Mouse (Mus musculus) midbrain, embryonic 11.5 days (tissue): ENCODE results near the gene Kmt2b. TPM values are rescaled to one million over a fixed set of nuclear protein-coding genes. Genes with fewer than 3 reads are reported as not detected.

ENCODE experiments used
- ATAC-seq: fragments of 200-750 bp; cut with Nextera tagmentation; 2 replicates; pipeline ENCODE4 v1.8.0; 2017; ENCODE audit warnings: moderate TSS enrichment, moderate library complexity; ENCODE audit not compliant: low FRiP score
- DNase-seq: peaks from one replicate; pipeline ENCODE4 v3.0.0; 2015; ENCODE audit warnings: low spot score; ENCODE audit errors: missing footprints
- H3K27ac ChIP-seq: fragments of 300-500 bp; sonication (generic); 2 replicates; pipeline ENCODE4 v1.5.1; 2014; ENCODE audit warnings: low read depth, low read length
- H3K27me3 ChIP-seq: fragments of 300-500 bp; sonication (generic); 2 replicates; pipeline ENCODE4 v1.6.1; 2014; ENCODE audit warnings: mild to moderate bottlenecking, low read length, moderate library complexity, mixed read lengths; ENCODE audit not compliant: control insufficient read depth, insufficient read depth
- H3K36me3 ChIP-seq: fragments of 300-500 bp; sonication (generic); 2 replicates; pipeline ENCODE4 v1.6.1; 2014; ENCODE audit warnings: mild to moderate bottlenecking, low read length, moderate library complexity, mixed read lengths; ENCODE audit not compliant: control insufficient read depth, insufficient read depth
- H3K4me1 ChIP-seq: fragments of 300-500 bp; sonication (generic); 2 replicates; pipeline ENCODE4 v1.6.1; 2014; ENCODE audit warnings: low read length; ENCODE audit not compliant: control insufficient read depth, insufficient read depth
- H3K4me2 ChIP-seq: fragments of 300-500 bp; sonication (generic); 2 replicates; pipeline ENCODE4 v1.6.1; 2014; ENCODE audit warnings: mild to moderate bottlenecking, moderate library complexity
- H3K4me3 ChIP-seq: fragments of 300-500 bp; sonication (generic); 2 replicates; pipeline ENCODE4 v1.5.1; 2014; ENCODE audit warnings: low read depth, low read length
- H3K9ac ChIP-seq: fragments of 300-500 bp; sonication (generic); 2 replicates; pipeline ENCODE4 v1.6.1; 2014; ENCODE audit warnings: low read length
- H3K9me3 ChIP-seq: fragments of 300-500 bp; sonication (generic); 2 replicates; pipeline ENCODE4 v1.6.1; 2016; ENCODE audit warnings: low read length; ENCODE audit not compliant: control insufficient read depth
- WGBS: fragments of 180-500 bp; shearing (Covaris S2); extraction: QIAGEN DNeasy Blood & Tissue Kit; methylation state at CpG from one replicate; pipeline ENCODE4 v1.1.7; 2014; 5-methylcytosine and 5-hydroxymethylcytosine counted together
- polyA plus RNA-seq: library from polyadenylated mRNA; unstranded; fragments of >200 nt; fragmentation: Nextera tagmentation; extraction: Ambion mirVana; gene quantifications from 2 replicates; pipeline ENCODE4 v1.2.1, GENCODE M21; 2014

The Kmt2b gene
- polyA plus RNA-seq, 1 experiment from 2014 or later, result 10.7 TPM

DNA sequence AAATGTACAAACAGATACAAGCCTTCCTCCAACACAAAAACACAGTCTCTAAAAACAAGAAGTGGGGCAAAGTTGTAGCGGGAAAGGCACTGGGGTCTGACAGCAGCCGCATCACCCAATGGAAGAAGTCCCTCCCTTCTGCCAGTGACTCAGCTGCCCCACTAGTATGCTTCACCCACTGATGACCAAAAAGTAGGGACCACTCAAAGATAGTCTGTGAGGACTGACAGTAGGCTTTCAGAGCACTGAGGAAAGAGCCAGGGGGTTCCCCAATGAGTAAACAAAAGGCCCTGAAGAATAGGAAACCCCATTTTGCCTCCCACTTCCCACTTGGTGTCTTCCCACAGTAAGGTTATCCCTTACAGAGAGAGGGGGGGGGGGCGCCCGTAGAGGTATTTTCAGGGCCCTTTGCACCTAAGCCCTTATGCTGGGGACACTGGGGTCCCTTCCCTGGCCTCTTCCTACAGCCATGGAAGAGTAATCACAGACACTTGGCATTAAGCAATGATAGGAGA, 6.0 kb upstream of the Kmt2b start:
- H3K9me3 ChIP-seq, result no peaks in the 10 kb centered on the region
- no peaks in the 10 kb centered on the region for H3K27me3 ChIP-seq
- no peak overlapping the region for H3K9ac ChIP-seq
- no peaks in the 10 kb centered on the region for H3K36me3 ChIP-seq
- no peak overlapping the region for H3K4me3 ChIP-seq
- H3K27ac ChIP-seq, result no peak overlapping the region
- H3K4me1 ChIP-seq, result peaks cover 5% of the 10 kb centered on the region; the same call in 1 of the 2 replicates
- H3K4me2 ChIP-seq, result no peak overlapping the region
- WGBS, result 73% methylated on average over 4 of the region's 4 CpGs
- DNase-seq, result peak; percentile 12
- ATAC-seq, result no peak

DNA sequence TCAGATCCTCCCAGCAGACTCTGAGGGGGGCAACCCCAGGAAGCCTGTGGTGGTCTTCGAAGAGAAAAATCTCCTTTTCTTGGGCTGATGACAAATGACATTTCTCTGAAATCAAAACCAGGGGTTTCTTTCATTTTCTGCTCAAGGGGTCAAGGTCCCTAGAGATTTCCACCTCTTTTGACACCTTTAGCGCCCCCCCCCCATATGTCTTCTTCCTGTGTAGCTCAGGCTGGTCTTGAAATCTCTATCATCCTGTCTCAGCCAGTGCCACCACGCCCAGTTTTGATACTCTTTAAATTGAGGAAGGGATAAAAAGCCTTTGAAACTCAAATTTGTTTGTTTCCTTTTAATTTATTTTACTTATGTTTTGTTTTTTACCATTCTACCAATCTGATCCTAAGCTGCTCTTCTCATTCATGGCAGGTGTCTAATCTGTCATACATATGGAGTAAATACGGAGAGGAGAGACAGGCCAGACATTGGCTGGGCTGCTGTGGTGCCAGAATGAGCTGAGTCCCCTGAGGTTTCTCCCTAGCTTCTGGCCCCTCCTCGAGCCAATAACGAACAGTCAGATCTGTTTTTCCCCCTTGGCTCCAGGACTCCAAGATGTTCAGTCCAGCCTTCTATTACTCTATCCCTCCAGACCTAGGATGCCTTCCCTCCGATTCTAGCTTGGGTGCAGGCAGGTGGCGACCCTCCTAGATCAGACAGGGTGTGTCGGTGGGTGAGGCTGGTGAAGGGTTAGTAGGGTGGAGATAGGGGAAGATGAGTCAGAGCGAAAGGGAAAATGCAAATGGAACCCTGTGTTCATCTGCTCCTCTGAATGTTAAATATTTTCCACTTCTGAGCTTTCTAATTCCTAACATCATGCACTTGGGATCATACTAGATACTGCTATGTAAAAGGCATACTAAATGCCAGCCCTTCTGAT, 5.3 kb upstream of the Kmt2b start:
- ATAC-seq, result no peak
- DNase-seq, result peak; percentile 26
- Histone ChIP-seq H3K27ac (no peak overlapping the region), H3K9me3 (no peaks in the 10 kb centered on the region), H3K9ac (no peak overlapping the region), H3K4me2 (no peak overlapping the region), H3K4me1 (peaks cover 5% of the 10 kb centered on the region; the same call in 1 of the 2 replicates), H3K36me3 (no peaks in the 10 kb centered on the region), H3K27me3 (no peaks in the 10 kb centered on the region), H3K4me3 (no peak overlapping the region)
- 79% methylated on average over 10 of the region's 10 CpGs for WGBS

GRCm38 (mm10) chr7:30592772-30593423, 4.4 kb upstream of the Kmt2b start:
- no peak overlapping the region for H3K9ac ChIP-seq
- H3K4me3 ChIP-seq, result no peak overlapping the region
- DNase-seq, result peak; percentile 62
- no peak for ATAC-seq
- no peak overlapping the region for H3K27ac ChIP-seq
- H3K36me3 ChIP-seq, result no peaks in the 10 kb centered on the region
- no peak overlapping the region for H3K4me2 ChIP-seq
- peaks cover 5% of the 10 kb centered on the region; the same call in 1 of the 2 replicates for H3K4me1 ChIP-seq
- 65% methylated on average over 5 of the region's 5 CpGs for WGBS
- no peaks in the 10 kb centered on the region for H3K27me3 ChIP-seq
- H3K9me3 ChIP-seq, result no peaks in the 10 kb centered on the region

DNA sequence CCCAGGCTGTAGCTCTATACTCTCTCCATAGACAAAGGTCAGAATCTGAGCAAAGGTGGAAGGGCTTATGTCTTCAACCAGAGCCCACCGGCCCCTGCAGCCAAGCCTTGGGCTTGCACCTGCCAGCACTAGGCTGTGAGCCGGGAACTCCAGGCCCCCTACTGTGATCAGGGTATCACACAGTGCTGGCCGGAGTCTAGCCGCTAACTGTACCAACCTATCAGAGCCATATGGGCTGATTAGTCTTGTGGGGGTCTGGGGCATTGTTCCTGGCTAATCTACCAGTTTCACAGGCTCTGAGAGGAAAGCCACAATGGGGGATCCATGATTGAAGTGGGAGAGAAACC, 3.1 kb upstream of the Kmt2b start:
- Histone ChIP-seq H3K36me3 (peaks cover 1% of the 10 kb centered on the region; the same call in 1 of the 2 replicates), H3K27ac (no peak overlapping the region), H3K9me3 (no peaks in the 10 kb centered on the region), H3K4me3 (no peak overlapping the region), H3K4me1 (peaks cover 17% of the 10 kb centered on the region), H3K4me2 (no peak overlapping the region), H3K27me3 (no peaks in the 10 kb centered on the region), H3K9ac (no peak overlapping the region)
- no peak for ATAC-seq
- no peak for DNase-seq
- WGBS, result 39% methylated on average over 4 of the region's 4 CpGs

- ATAC-seq (no peak), DNase-seq (no peak)
- no peak overlapping the region for H3K27ac ChIP-seq
- H3K9me3 ChIP-seq, result no peaks in the 10 kb centered on the region
- H3K9ac ChIP-seq, result no peak overlapping the region
- peaks cover 6% of the 10 kb centered on the region; the same call in 1 of the 2 replicates for H3K36me3 ChIP-seq
- 87% methylated on average over 9 of the region's 9 CpGs for WGBS
- H3K4me2 ChIP-seq, result no peak overlapping the region
- no peak overlapping the region for H3K4me3 ChIP-seq
- peaks cover 17% of the 10 kb centered on the region for H3K4me1 ChIP-seq
- H3K27me3 ChIP-seq, result no peaks in the 10 kb centered on the region
These were observed 2.5 kb upstream of the Kmt2b start for GRCm38 (mm10) chr7:30590927-30591604.

- Histone ChIP-seq H3K4me1 (peaks cover 17% of the 10 kb centered on the region), H3K4me3 (peak overlapping the region; percentile 96), H3K27ac (peak overlapping the region; percentile 81), H3K9me3 (no peaks in the 10 kb centered on the region), H3K36me3 (peaks cover 12% of the 10 kb centered on the region; the same call in 1 of the 2 replicates), H3K27me3 (no peaks in the 10 kb centered on the region), H3K9ac (peak overlapping the region; percentile 71), H3K4me2 (peak overlapping the region; percentile 77)
- DNase-seq, result peak; percentile 99
- peak; percentile 64 for ATAC-seq
- WGBS, result 33% methylated on average over 39 of the region's 40 CpGs
These were observed 1.1 kb upstream of the Kmt2b start for GRCm38 (mm10) chr7:30589435-30590301.

GRCm38 (mm10) chr7:30587842-30588667, 471 bp downstream of the Kmt2b start:
- peak overlapping the region; percentile 97 for H3K9ac ChIP-seq
- peaks cover 17% of the 10 kb centered on the region for H3K4me1 ChIP-seq
- H3K27ac ChIP-seq, result peak overlapping the region; percentile 80
- peak; percentile 95 for DNase-seq
- peak; percentile 59 for ATAC-seq
- H3K4me2 ChIP-seq, result peak overlapping the region; percentile 86
- WGBS, result under 1% methylated on average over 55 of the region's 67 CpGs
- H3K9me3 ChIP-seq, result no peaks in the 10 kb centered on the region
- peak overlapping the region; percentile 96 for H3K4me3 ChIP-seq
- peaks cover 19% of the 10 kb centered on the region; the same call in 1 of the 2 replicates for H3K36me3 ChIP-seq
- H3K27me3 ChIP-seq, result no peaks in the 10 kb centered on the region
